Mouse (Mus musculus) cerebellum, adult 9-10 months (tissue): ENCODE measurements at regions not wholly inside any gene's neighbourhood (a gene's known extent, or its start where the extent isn't known, plus 50 kb on each side); places are given as distances from the start of the nearest gene placed in this dataset.

Experiments
- DNase-seq: peaks from one replicate; pipeline ENCODE4 v3.0.0; 2022

GRCm38 (mm10) chr4:33696969-33697368 lies 227.4 kb upstream of the Cnr1 start:
- peak; percentile 48 for DNase-seq

- peak; percentile 74 for DNase-seq
These were observed 222.2 kb upstream of the Cnr1 start for GRCm38 (mm10) chr4:33702028-33702666.

- DNase-seq = no peak
These were observed 218.7 kb upstream of the Cnr1 start for GRCm38 (mm10) chr4:33705722-33706121.

GRCm38 (mm10) chr4:33706785-33707184 lies 217.6 kb upstream of the Cnr1 start:
- DNase-seq = no peak

GRCm38 (mm10) chr4:33716475-33717117 lies 207.8 kb upstream of the Cnr1 start:
- no peak for DNase-seq

- no peak for DNase-seq
These were observed 203.4 kb upstream of the Cnr1 start for GRCm38 (mm10) chr4:33720972-33721371.

- no peak for DNase-seq
These were observed 202.4 kb upstream of the Cnr1 start for GRCm38 (mm10) chr4:33721971-33722370.

GRCm38 (mm10) chr4:33731837-33732236 lies 192.6 kb upstream of the Cnr1 start:
- no peak for DNase-seq

- peak; percentile 40 for DNase-seq
These were observed 189.5 kb upstream of the Cnr1 start for GRCm38 (mm10) chr4:33734923-33735322.

GRCm38 (mm10) chr4:33735442-33735966 lies 188.9 kb upstream of the Cnr1 start:
- peak; percentile 63 for DNase-seq

- peak; percentile 93 for DNase-seq
These were observed 188.2 kb upstream of the Cnr1 start for GRCm38 (mm10) chr4:33736061-33736701.

- DNase-seq = no peak
These were observed 187.1 kb upstream of the Cnr1 start for GRCm38 (mm10) chr4:33737337-33737736.

- no peak for DNase-seq
These were observed 186.5 kb upstream of the Cnr1 start for GRCm38 (mm10) chr4:33737859-33738417.

- no peak for DNase-seq
These were observed 185.0 kb upstream of the Cnr1 start for GRCm38 (mm10) chr4:33739211-33739904.

GRCm38 (mm10) chr4:33740982-33741381 lies 183.4 kb upstream of the Cnr1 start:
- DNase-seq = no peak

GRCm38 (mm10) chr4:33745180-33745579 lies 179.2 kb upstream of the Cnr1 start:
- no peak for DNase-seq

- DNase-seq = no peak
These were observed 177.0 kb upstream of the Cnr1 start for GRCm38 (mm10) chr4:33747316-33747895.

GRCm38 (mm10) chr4:33767721-33768120 lies 156.7 kb upstream of the Cnr1 start:
- no peak for DNase-seq

- DNase-seq = no peak
These were observed 138.4 kb upstream of the Cnr1 start for GRCm38 (mm10) chr4:33786027-33786426.

GRCm38 (mm10) chr4:33786958-33787357 lies 137.4 kb upstream of the Cnr1 start:
- no peak for DNase-seq

- DNase-seq = peak; percentile 96
These were observed 131.0 kb upstream of the Cnr1 start for GRCm38 (mm10) chr4:33793398-33793797.

- peak; percentile 45 for DNase-seq
These were observed 128.9 kb upstream of the Cnr1 start for GRCm38 (mm10) chr4:33795461-33795860.

- DNase-seq = peak; percentile 83
These were observed 126.4 kb upstream of the Cnr1 start for GRCm38 (mm10) chr4:33797964-33798363.
